Mouse (Mus musculus) left cerebral cortex, adult 8-10 months (tissue): ENCODE data around the gene Ucn2. TPM values are rescaled to one million over a fixed set of nuclear protein-coding genes. Genes with fewer than 3 reads are reported as not detected.

ENCODE experiments used
- DNase-seq, 2 experiments: peaks; one replicate each; pipeline ENCODE4 v3.0.0; 2022; ENCODE audit warnings: low spot score in 2 of 2
- microRNA-seq, 2 experiments: library from miRNA; unstranded; fragments of <30 nt; microRNA quantifications; one replicate each; pipeline ENCODE4 v1.2.0; 2022
- total RNA-seq, 4 experiments: library from RNA; stranded (reverse); gene quantifications; 2 replicates each; pipeline ENCODE4 v1.2.4; 2022

The Ucn2 gene
- total RNA-seq, 4 experiments from 2014 or later: 0.33 to 0.53 TPM; not detected in 2

GRCm38 (mm10) chr9:109030312-109030711 is 44.5 kb downstream of the Ucn2 start:
- no peak for DNase-seq

GRCm38 (mm10) chr9:109031001-109031400 is 45.2 kb downstream of the Ucn2 start:
- no peak for DNase-seq

GRCm38 (mm10) chr9:109031686-109032085 is 45.9 kb downstream of the Ucn2 start:
- no peak for DNase-seq

- DNase-seq: no peak
These were observed 46.6 kb downstream of the Ucn2 start for GRCm38 (mm10) chr9:109032435-109032834.

Small RNA genes lying within 50 kb of the gene (microRNA-seq; reads per million reads assigned to microRNA genes)
- gene Mir711: 0 reads per million in 2 experiments

Other genes starting within 250 kb of the Ucn2 start
- 100 to 1,000 TPM; 137 to 158 (median 157) TPM for gene Ip6k2, start 202.2 kb upstream of the Ucn2 start, total RNA-seq
- 10 to 100 TPM; 56.8 to 65.8 (median 59.9) TPM for gene Nckipsd, start 177.6 kb upstream of the Ucn2 start, total RNA-seq
- gene Celsr3, start 159.7 kb upstream of the Ucn2 start, total RNA-seq: 10 to 100 TPM; 45.0 to 60.8 (median 50.5) TPM
- gene Slc26a6, start 132.7 kb upstream of the Ucn2 start, total RNA-seq: 10 to 100 TPM; 10.9 to 21.0 (median 16.6) TPM
- gene Tmem89, start 71.4 kb upstream of the Ucn2 start, total RNA-seq: under 1 TPM in 2 of 4 experiments, not detected in 2; 0.37 to 0.61 TPM
- gene Uqcrc1, start 49.4 kb upstream of the Ucn2 start, total RNA-seq: 100 to 1,000 TPM; 355 to 385 (median 380) TPM
- gene Col7a1, start 32.4 kb upstream of the Ucn2 start, total RNA-seq: 1 to 10 TPM; 1.5 to 2.7 (median 2.1) TPM
- 10 to 100 TPM; 15.0 to 17.6 (median 15.2) TPM for gene Pfkfb4, start 5.8 kb downstream of the Ucn2 start, total RNA-seq
- 10 to 100 TPM; 81.8 to 96.8 (median 91.6) TPM for gene Shisa5, start 52.6 kb downstream of the Ucn2 start, total RNA-seq
- gene Trex1, start 73.7 kb downstream of the Ucn2 start, total RNA-seq: 10 to 100 TPM; 11.8 to 17.1 (median 14.0) TPM
- gene Atrip, start 88.1 kb downstream of the Ucn2 start, total RNA-seq: 10 to 100 TPM; 24.7 to 31.7 (median 27.3) TPM
- 1 to 10 TPM; 6.8 to 8.0 (median 7.7) TPM for gene Ccdc51, start 96.5 kb downstream of the Ucn2 start, total RNA-seq
- gene Tma7, start 96.6 kb downstream of the Ucn2 start, total RNA-seq: 100 to 1,000 TPM; 291 to 329 (median 323) TPM
- gene Plxnb1, start 109.4 kb downstream of the Ucn2 start, total RNA-seq: 10 to 100 TPM; 65.5 to 74.0 (median 67.1) TPM
- not detected for gene Fbxw21, start 176.0 kb downstream of the Ucn2 start, total RNA-seq
- gene Fbxw13, start 210.0 kb downstream of the Ucn2 start, total RNA-seq: not detected
- not detected for gene Fbxw20, start 248.7 kb downstream of the Ucn2 start, total RNA-seq